Mouse (Mus musculus) stomach, embryonic 15.5 days (tissue): ENCODE results near the gene Adamtsl4. TPM values are rescaled to one million over a fixed set of nuclear protein-coding genes. Genes with fewer than 3 reads are reported as not detected.

Experiments used
- ATAC-seq: fragments of 200-750 bp; cut with Nextera tagmentation; 2 replicates; pipeline ENCODE4 v1.8.0; 2017; ENCODE audit warnings: low read depth, moderate number of reproducible peaks, moderate TSS enrichment; ENCODE audit not compliant: insufficient read depth, low FRiP score
- H3K27ac ChIP-seq: fragments of 300-500 bp; sonication (generic); 2 replicates; pipeline ENCODE4 v1.5.1; 2015; ENCODE audit warnings: mild to moderate bottlenecking, inconsistent platforms
- H3K27me3 ChIP-seq: fragments of 300-500 bp; sonication (generic); replicated peaks from 2 replicates; pipeline ENCODE4 v1.6.1; 2015; ENCODE audit warnings: inconsistent platforms
- H3K36me3 ChIP-seq: fragments of 300-500 bp; sonication (generic); 2 replicates; pipeline ENCODE4 v1.6.1; 2015; ENCODE audit warnings: inconsistent platforms
- H3K4me1 ChIP-seq: fragments of 300-500 bp; sonication (generic); 2 replicates; pipeline ENCODE4 v1.6.1; 2015; ENCODE audit warnings: inconsistent platforms
- H3K4me2 ChIP-seq: fragments of 300-500 bp; sonication (generic); 2 replicates; pipeline ENCODE4 v1.6.1; 2015; ENCODE audit warnings: mild to moderate bottlenecking, inconsistent platforms
- H3K4me3 ChIP-seq: fragments of 300-500 bp; sonication (generic); replicated peaks from 2 replicates; pipeline ENCODE4 v1.5.1; 2015; ENCODE audit warnings: inconsistent platforms
- H3K9ac ChIP-seq: fragments of 300-500 bp; sonication (generic); 2 replicates; pipeline ENCODE4 v1.6.1; 2015; ENCODE audit warnings: inconsistent platforms
- H3K9me3 ChIP-seq: fragments of 300-500 bp; sonication (generic); 2 replicates; pipeline ENCODE4 v1.6.1; 2016; ENCODE audit warnings: inconsistent platforms
- WGBS: fragments of 180-500 bp; shearing (Covaris S2); methylation state at CpG from one replicate; pipeline ENCODE4 v1.1.7; 2015; 5-methylcytosine and 5-hydroxymethylcytosine counted together
- polyA plus RNA-seq: library from polyadenylated mRNA; unstranded; fragments of >200 nt; fragmentation: Nextera tagmentation; extraction: Ambion mirVana; gene quantifications from 2 replicates; pipeline ENCODE4 v1.2.1, GENCODE M21; 2015

The Adamtsl4 gene
- polyA plus RNA-seq, 1 experiment from 2014 or later, result 7.3 TPM

DNA sequence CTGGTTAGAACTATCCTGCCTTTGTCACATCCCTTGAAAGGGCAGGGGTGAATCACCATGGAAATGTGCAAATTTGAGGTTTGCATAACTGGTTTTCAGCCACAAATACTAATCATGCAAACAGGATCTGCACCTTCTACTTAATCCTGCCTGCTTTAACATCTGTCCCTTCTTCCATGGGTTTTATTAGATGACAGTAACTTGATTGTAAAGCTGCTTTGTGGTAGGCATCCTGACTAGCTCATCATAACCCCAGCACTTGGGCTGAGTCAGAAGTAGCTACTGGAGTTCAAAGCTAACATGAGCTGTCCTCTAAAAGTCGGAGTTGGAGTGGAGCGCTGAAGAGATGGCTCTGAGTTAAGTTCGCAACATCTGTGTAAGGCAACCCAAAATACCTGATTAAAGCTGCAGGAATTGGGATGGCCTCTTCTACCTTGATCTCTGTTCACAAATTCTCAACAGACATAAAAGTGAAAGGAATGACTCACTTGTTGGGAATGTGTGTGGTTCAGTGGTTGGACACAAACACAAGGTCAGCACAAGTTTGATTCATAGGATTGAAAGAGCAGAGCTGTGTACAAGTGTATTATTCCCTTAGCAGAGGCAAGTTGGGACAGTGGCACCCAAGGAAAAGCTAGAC, 23.6 kb downstream of the Adamtsl4 start:
- H3K36me3 ChIP-seq, result peaks cover 16% of the 10 kb centered on the region; the same call in 1 of the 2 replicates
- 79% methylated on average over 3 of the region's 3 CpGs for WGBS
- no peak overlapping the region for H3K4me3 ChIP-seq
- H3K9ac ChIP-seq, result no peak overlapping the region
- no peaks in the 10 kb centered on the region for H3K9me3 ChIP-seq
- peak overlapping the region; percentile 33 for H3K27ac ChIP-seq
- peaks cover 55% of the 10 kb centered on the region for H3K4me1 ChIP-seq
- H3K27me3 ChIP-seq, result no peaks in the 10 kb centered on the region
- no peak for ATAC-seq
- no peak overlapping the region for H3K4me2 ChIP-seq

DNA sequence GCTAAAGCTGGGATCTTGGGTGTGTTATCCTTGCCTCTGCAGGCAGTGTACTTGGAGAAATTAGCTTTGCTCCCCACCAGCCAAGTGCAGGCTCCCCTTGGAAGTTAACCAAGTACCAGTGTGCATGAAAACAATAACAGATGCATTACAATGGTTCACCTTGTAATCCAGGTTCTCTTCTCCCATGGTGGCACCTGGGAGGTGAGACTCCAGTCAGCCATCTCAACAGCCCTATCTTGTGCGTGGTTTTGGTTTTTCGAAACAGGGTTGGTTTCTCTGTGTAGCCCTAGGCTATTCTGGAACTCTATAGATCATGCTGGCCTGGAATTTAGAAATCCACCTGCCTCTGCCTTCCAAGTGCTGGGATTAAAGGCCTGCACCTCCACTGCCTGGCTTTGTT, 24.2 kb downstream of the Adamtsl4 start:
- ATAC-seq, result no peak
- Histone ChIP-seq H3K9me3 (no peaks in the 10 kb centered on the region), H3K4me1 (peaks cover 54% of the 10 kb centered on the region), H3K9ac (no peak overlapping the region), H3K4me2 (no peak overlapping the region), H3K27me3 (no peaks in the 10 kb centered on the region), H3K27ac (peak overlapping the region; percentile 33; the same call in 1 of the 2 replicates), H3K4me3 (no peak overlapping the region), H3K36me3 (peaks cover 16% of the 10 kb centered on the region; the same call in 1 of the 2 replicates)
- 81% methylated on average over 2 of the region's 2 CpGs for WGBS

DNA sequence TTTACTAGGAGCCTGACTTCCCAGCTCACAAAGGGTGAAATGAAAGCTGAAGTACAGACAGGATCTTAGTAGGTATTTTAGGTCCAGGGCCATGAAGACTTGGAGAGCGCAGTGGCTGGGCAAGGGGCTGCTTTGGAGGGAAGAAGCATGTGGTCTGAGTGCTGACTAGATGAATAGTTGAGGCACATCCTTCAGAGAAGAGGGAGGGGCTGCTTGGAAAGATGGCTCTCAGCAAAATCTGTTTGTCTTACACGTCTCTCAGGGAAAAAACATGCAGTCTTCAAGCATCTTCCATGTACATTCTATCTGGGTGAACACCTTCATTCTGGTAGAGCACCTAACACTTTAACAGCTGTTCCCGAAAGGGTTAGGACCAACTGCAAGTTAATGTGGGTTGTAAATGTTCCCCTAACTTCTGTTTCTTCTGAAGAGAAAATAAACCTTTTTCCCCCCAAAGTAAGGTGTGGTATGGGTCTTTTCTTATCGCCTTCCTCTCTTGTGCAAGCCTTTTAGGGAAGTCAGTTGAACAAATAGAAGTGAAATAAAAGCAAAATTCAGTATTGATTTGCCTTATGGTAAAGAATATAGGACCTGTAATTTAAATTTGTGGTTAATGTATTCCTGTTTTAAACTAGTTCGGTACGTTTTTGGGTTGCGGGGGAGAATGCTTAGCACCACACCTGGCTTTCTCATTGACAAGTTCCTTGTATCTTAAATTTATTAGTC, 24.8 kb downstream of the Adamtsl4 start:
- Histone ChIP-seq H3K27me3 (no peaks in the 10 kb centered on the region), H3K4me3 (peak overlapping the region; percentile 4; the same call in 1 of the 2 replicates), H3K27ac (peak overlapping the region; percentile 33; the same call in 1 of the 2 replicates), H3K36me3 (peaks cover 16% of the 10 kb centered on the region; the same call in 1 of the 2 replicates), H3K4me2 (peak overlapping the region; percentile 67; the same call in 1 of the 2 replicates), H3K4me1 (peaks cover 48% of the 10 kb centered on the region), H3K9me3 (no peaks in the 10 kb centered on the region), H3K9ac (no peak overlapping the region)
- no peak for ATAC-seq
- 68% methylated on average over 7 of the region's 7 CpGs for WGBS

GRCm38 (mm10) chr3:95661945-95662715, 25.6 kb downstream of the Adamtsl4 start:
- peaks cover 16% of the 10 kb centered on the region; the same call in 1 of the 2 replicates for H3K36me3 ChIP-seq
- no peaks in the 10 kb centered on the region for H3K9me3 ChIP-seq
- H3K27ac ChIP-seq, result peak overlapping the region; percentile 0; the same call in 1 of the 2 replicates
- peaks cover 41% of the 10 kb centered on the region for H3K4me1 ChIP-seq
- no peak overlapping the region for H3K9ac ChIP-seq
- peak overlapping the region; percentile 67 for H3K4me2 ChIP-seq
- H3K4me3 ChIP-seq, result peak overlapping the region; percentile 0; the same call in 1 of the 2 replicates
- no peaks in the 10 kb centered on the region for H3K27me3 ChIP-seq
- 29% methylated on average over 7 of the region's 7 CpGs for WGBS
- no peak for ATAC-seq

- Histone ChIP-seq H3K4me3 (peak overlapping the region; percentile 94), H3K9me3 (no peaks in the 10 kb centered on the region), H3K4me1 (peaks cover 31% of the 10 kb centered on the region; the same call in 1 of the 2 replicates), H3K9ac (peak overlapping the region; percentile 96; the same call in 1 of the 2 replicates), H3K27ac (peak overlapping the region; percentile 48; the same call in 1 of the 2 replicates), H3K4me2 (peak overlapping the region; percentile 67), H3K36me3 (peaks cover 16% of the 10 kb centered on the region; the same call in 1 of the 2 replicates), H3K27me3 (no peaks in the 10 kb centered on the region)
- no peak for ATAC-seq
- 19% methylated on average over 2 of the region's 2 CpGs for WGBS
These were observed 26.8 kb downstream of the Adamtsl4 start for GRCm38 (mm10) chr3:95660788-95661478.

GRCm38 (mm10) chr3:95659948-95660347, 27.8 kb downstream of the Adamtsl4 start:
- no peaks in the 10 kb centered on the region for H3K27me3 ChIP-seq
- WGBS, result under 1% methylated on average over 8 of the region's 8 CpGs
- peak overlapping the region; percentile 67 for H3K4me2 ChIP-seq
- H3K4me1 ChIP-seq, result peaks cover 30% of the 10 kb centered on the region; the same call in 1 of the 2 replicates
- H3K36me3 ChIP-seq, result peaks cover 16% of the 10 kb centered on the region; the same call in 1 of the 2 replicates
- no peaks in the 10 kb centered on the region for H3K9me3 ChIP-seq
- H3K4me3 ChIP-seq, result peak overlapping the region; percentile 94
- H3K9ac ChIP-seq, result peak overlapping the region; percentile 96
- peak overlapping the region; percentile 98; the same call in 1 of the 2 replicates for H3K27ac ChIP-seq
- no peak for ATAC-seq

DNA sequence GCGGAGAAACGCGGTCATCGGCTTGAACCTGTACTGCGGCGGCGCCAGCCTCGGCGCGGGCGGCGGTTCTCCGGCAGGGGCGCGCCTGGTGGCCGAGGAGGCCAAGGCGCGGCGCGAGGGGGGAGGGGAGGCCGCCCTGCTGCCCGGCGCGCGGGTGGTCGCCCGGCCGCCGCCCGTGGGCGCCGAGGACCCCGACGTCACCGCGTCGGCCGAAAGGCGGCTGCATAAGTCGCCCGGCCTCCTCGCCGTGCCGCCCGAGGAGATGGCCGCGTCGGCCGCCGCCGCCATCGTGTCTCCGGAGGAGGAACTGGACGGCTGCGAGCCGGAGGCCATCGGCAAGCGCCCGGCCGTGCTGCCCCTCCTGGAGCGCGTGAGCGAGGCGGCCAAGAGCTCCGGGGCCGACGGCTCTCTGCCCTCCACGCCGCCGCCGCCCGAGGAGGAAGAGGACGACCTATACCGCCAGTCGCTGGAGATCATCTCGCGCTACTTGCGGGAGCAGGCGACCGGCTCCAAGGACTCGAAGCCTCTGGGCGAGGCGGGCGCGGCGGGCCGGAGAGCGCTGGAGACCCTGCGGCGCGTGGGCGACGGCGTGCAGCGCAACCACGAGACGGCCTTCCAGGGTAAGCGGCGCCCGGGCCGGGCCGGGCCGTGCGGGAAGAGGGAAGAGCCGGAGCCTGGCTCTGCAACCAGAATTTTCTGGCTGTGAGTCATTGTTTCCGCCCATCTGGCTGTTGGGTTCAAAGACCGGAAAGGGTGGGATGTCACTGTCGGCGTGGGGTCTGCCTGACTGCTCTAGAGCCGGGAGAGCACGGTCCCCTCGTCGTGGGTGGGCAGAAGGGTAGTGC, 28.6 kb downstream of the Adamtsl4 start:
- no peaks in the 10 kb centered on the region for H3K27me3 ChIP-seq
- H3K4me2 ChIP-seq, result peak overlapping the region; percentile 67
- peaks cover 21% of the 10 kb centered on the region; the same call in 1 of the 2 replicates for H3K4me1 ChIP-seq
- H3K36me3 ChIP-seq, result peaks cover 12% of the 10 kb centered on the region; the same call in 1 of the 2 replicates
- under 1% methylated on average over 102 of the region's 113 CpGs for WGBS
- peak overlapping the region; percentile 94 for H3K4me3 ChIP-seq
- ATAC-seq, result peak; percentile 37
- no peaks in the 10 kb centered on the region for H3K9me3 ChIP-seq
- H3K27ac ChIP-seq, result peak overlapping the region; percentile 98
- peak overlapping the region; percentile 96 for H3K9ac ChIP-seq

- peak; percentile 96 for ATAC-seq
- Histone ChIP-seq H3K4me2 (peak within 1 kb of the TSS; percentile 67), H3K36me3 (peaks cover 8% of the 10 kb centered on the region; the same call in 1 of the 2 replicates), H3K27me3 (no peaks in the 10 kb centered on the region), H3K4me1 (peaks cover 23% of the 10 kb centered on the region), H3K4me3 (peak within 1 kb of the TSS; percentile 94), H3K27ac (peak within 1 kb of the TSS; percentile 98), H3K9ac (peak within 1 kb of the TSS; percentile 96), H3K9me3 (no peaks in the 10 kb centered on the region)
- WGBS, result under 1% methylated on average over 42 of the region's 43 CpGs
These were observed 29.4 kb downstream of the Adamtsl4 start, which contains the start of gene Mcl1 for GRCm38 (mm10) chr3:95658236-95658867. Mcl1 (plus strand) TSS chr3:95658788.

DNA sequence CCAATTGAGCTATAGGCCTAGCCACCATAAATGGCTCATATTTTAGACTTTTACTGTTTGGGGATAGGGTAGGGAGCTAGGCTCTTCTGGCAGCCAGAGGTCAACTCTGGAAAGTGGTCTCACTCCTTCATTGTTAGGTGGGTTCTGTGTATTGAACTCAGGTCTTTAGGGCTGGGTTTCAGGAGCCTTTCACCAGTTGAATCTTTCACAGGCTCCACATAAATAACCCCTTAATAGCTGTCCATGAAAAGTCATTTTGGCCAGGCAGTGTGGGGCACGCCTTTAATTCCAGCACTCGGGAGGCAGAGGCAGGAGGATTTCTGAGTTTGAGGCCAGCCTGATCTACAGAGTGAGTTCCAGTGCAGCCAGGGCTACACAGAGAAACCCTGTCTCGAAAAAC, 30.0 kb downstream of the Adamtsl4 start:
- ATAC-seq, result no peak
- Histone ChIP-seq H3K9ac (0 out of 2 replicates have a peak overlapping the region, but pooled peaks have one; percentile 82), H3K4me2 (peak overlapping the region; percentile 54), H3K27me3 (no peaks in the 10 kb centered on the region), H3K9me3 (no peaks in the 10 kb centered on the region), H3K27ac (no peak overlapping the region; the same call in 1 of the 2 replicates), H3K4me3 (peak overlapping the region; percentile 94), H3K4me1 (peaks cover 23% of the 10 kb centered on the region), H3K36me3 (peaks cover 8% of the 10 kb centered on the region; the same call in 1 of the 2 replicates)
- WGBS, result 80% methylated on average over 3 of the region's 3 CpGs

DNA sequence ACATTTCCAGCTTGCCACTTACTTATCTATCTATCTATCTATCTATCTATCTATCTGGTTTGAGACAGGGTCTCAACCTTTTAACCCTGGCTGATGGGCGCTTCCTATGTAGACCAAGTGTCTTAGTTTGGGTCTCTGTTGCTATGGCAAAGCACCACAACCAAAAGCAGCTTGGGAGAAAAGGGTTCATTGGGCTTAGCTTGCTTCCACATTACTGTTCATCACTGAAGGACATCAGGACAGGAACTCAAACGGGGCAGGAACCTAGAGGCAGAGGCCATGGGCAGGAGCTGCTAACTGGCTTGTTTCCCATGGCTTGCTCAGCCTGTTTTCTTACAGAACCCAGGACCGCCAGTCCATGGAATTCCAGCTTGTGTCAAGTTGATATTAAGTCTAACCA, 30.6 kb downstream of the Adamtsl4 start:
- ATAC-seq, result no peak

More for the DNA sequence above, 30.6 kb downstream of the Adamtsl4 start:
- Histone ChIP-seq H3K9me3 (no peaks in the 10 kb centered on the region), H3K4me2 (no peak overlapping the region), H3K27me3 (no peaks in the 10 kb centered on the region), H3K27ac (no peak overlapping the region), H3K9ac (no peak overlapping the region), H3K4me1 (peaks cover 20% of the 10 kb centered on the region), H3K36me3 (peaks cover 5% of the 10 kb centered on the region; the same call in 1 of the 2 replicates), H3K4me3 (no peak overlapping the region)
- WGBS, result 90% methylated on average over 3 of the region's 3 CpGs
